Comparison of ENCODE assay signal across 8 mouse cellular contexts in genomic region chr7:141327469-141328372, GRCm38 (mm10). TPM values are rescaled to one million over a fixed set of nuclear protein-coding genes. Genes with fewer than 3 reads are reported as not detected.
A peak's percentile ranks its signal among the peaks of the same experiment; 100 is the strongest.
DNase-seq lines count a peak whose midpoint lies in the region; ATAC-seq lines count a peak whose summit lies in the region.

Deaf1 (minus strand) TSS chr7:141327690.
Tmem80 (plus strand) TSS chr7:141327739.

- no peaks in the 10 kb centered on the region for H3K9me3 ChIP-seq in hindbrain, embryonic 12.5 days (replicated peaks)

- WGBS in hindbrain, embryonic 12.5 days = under 1% methylated on average over 105 of the region's 105 CpGs

- peak within 1 kb of the TSS; percentile 92 for H3K9ac ChIP-seq in hindbrain, embryonic 12.5 days

- H3K4me3 ChIP-seq in hindbrain, embryonic 12.5 days = peak within 1 kb of the TSS; percentile 70

- peak within 1 kb of the TSS; percentile 95 for H3K4me2 ChIP-seq in hindbrain, embryonic 12.5 days (replicated peaks)

- peaks cover 27% of the 10 kb centered on the region for H3K36me3 ChIP-seq in hindbrain, embryonic 12.5 days

- H3K27me3 ChIP-seq in hindbrain, embryonic 12.5 days = no peaks in the 10 kb centered on the region

- H3K4me1 ChIP-seq in hindbrain, embryonic 12.5 days = peaks cover 29% of the 10 kb centered on the region

- peak; percentile 98 for DNase-seq in Muller cell, postnatal 12 days (ENCODE audit: inconsistent ontology term)
- peak; percentile 100 for DNase-seq in cerebellum, postnatal 10 days
- peak; percentile 98 to 100 for DNase-seq in frontal cortex, postnatal 10 days (ENCODE audit: low spot score in 2 of 2)
- DNase-seq in layer of hippocampus, postnatal 14 days (ENCODE audit: low spot score in 2 of 2) = peak; percentile 100
- DNase-seq in lung, postnatal 14 days = peak; percentile 100
- peak; percentile 99 for DNase-seq in retina, adult 2 months (ENCODE audit: low read depth, low spot score)
- DNase-seq in thymus, postnatal 36 days = peak; percentile 98

- peak; percentile 96 for ATAC-seq in hindbrain, embryonic 12.5 days (ENCODE audit: low FRiP score)

- H3K27ac ChIP-seq in hindbrain, embryonic 12.5 days = peak within 1 kb of the TSS; percentile 99

RNA-seq across cellular contexts. Expression of gene Deaf1, which starts in this region (rescaled TPM):
- polyA plus RNA-seq in hindbrain, embryonic 12.5 days (2016; fragmentation: Nextera tagmentation; extraction: Ambion mirVana) = 96.5 and 96.6 TPM in 2 replicates
- total RNA-seq in layer of hippocampus, postnatal 14 days (2021) = 100 to 1,000 TPM; 180 to 199 TPM

RNA-seq across cellular contexts. Expression of gene Tmem80, which starts in this region (rescaled TPM):
- polyA plus RNA-seq in hindbrain, embryonic 12.5 days (2016; fragmentation: Nextera tagmentation; extraction: Ambion mirVana) = 60.5 and 66.9 TPM in 2 replicates
- total RNA-seq in layer of hippocampus, postnatal 14 days (2021) = 10 to 100 TPM; 30.2 to 30.8 TPM

Comparison
In these comparisons a context has a peak if more than half of its experiments do, and no peak if none do; other contexts are left out.
1. Peak in every context shown above with its lines: DNase-seq, ATAC-seq, H3K4me3 ChIP-seq and H3K27ac ChIP-seq.